8 mouse cellular contexts compared by ENCODE assay signal in the genomic region with DNA sequence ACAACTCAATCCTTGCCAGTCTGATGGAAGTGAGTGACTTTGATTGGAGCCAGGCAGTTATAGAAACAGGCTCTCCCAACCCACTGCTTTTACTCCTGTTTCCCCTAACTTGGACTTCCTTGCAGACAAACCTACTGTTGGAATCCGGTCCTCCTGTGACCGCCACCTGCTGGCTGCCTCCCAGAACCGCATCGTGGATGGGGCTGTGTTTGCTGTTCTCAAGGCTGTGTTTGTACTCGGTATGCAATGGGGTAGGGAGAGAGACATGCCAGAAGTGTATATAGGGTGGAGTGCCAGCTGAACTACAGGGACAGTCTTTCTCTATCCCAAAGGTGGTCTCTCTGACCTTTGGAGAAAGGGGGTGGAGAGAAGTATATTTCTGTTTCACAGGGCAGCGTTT. TPM values are rescaled to one million over a fixed set of nuclear protein-coding genes. Genes with fewer than 3 reads are reported as not detected.
DNase-seq lines count a peak whose midpoint lies in the region; ATAC-seq and TF ChIP-seq lines count a peak whose summit lies in the region.
"Had no signal": no experiment of that assay in that cellular context is flagged by ENCODE, and none has a peak within 500 bp of the region (broad histone marks: within the 10 kb centered on the region; RNA-seq: fewer than 3 reads in every experiment).

No protein-coding gene starts in this region.

- peak; percentile 82 for TF ChIP-seq CTCF in intestine, postnatal 0 days (IDR thresholded peaks at IDR 0.05; ENCODE audit: low read depth)

- no peaks in the 10 kb centered on the region for H3K27me3 ChIP-seq in intestine, postnatal 0 days (replicated peaks; ENCODE audit: control insufficient read depth, insufficient read depth, low read length)
- no peaks in the 10 kb centered on the region; the same call in 1 of the 2 replicates for H3K27me3 ChIP-seq in liver, embryonic 16.5 days (ENCODE audit: control insufficient read depth, insufficient read depth, low read depth, low read length)

- no peaks in the 10 kb centered on the region for H3K9me3 ChIP-seq in intestine, postnatal 0 days (ENCODE audit: control insufficient read depth)
- H3K9me3 ChIP-seq in liver, embryonic 16.5 days (replicated peaks; ENCODE audit: control insufficient read depth, low read length), result no peaks in the 10 kb centered on the region

- 25% methylated on average over 6 of the region's 6 CpGs for WGBS in intestine, postnatal 0 days
- WGBS in liver, embryonic 16.5 days (ENCODE audit: insufficient replicate concordance), result 22% methylated on average over 6 of the region's 6 CpGs

- H3K9ac ChIP-seq in intestine, postnatal 0 days (ENCODE audit: low read depth, low read length), result no peak overlapping the region
- H3K9ac ChIP-seq in liver, embryonic 16.5 days (ENCODE audit: low read depth, low read length), result no peak overlapping the region

- no peak overlapping the region for H3K4me2 ChIP-seq in intestine, postnatal 0 days (replicated peaks; ENCODE audit: low read depth)
- no peak overlapping the region for H3K4me2 ChIP-seq in liver, embryonic 16.5 days (ENCODE audit: low read depth, low read length)

- ATAC-seq in erythroid progenitor cell, adult 5-6 weeks (replicated peaks; ENCODE audit: low FRiP score, poor library complexity, severe bottlenecking), result peak; percentile 68
- ATAC-seq in intestine, postnatal 0 days, result no peak
- ATAC-seq in liver, embryonic 16.5 days (ENCODE audit: low read depth), result no peak
- peak; percentile 56; the same call in 1 of the 2 replicates for ATAC-seq in neutrophil, adult 5-6 weeks (ENCODE audit: extremely low read depth, insufficient number of reproducible peaks, low FRiP score, poor library complexity, severe bottlenecking)

- H3K27ac ChIP-seq in intestine, postnatal 0 days (ENCODE audit: low read depth, low read length), result no peak overlapping the region
- 0 out of 2 replicates have a peak overlapping the region, but pooled peaks have one; percentile 44 for H3K27ac ChIP-seq in liver, embryonic 16.5 days (ENCODE audit: low read length)

- H3K4me3 ChIP-seq in intestine, postnatal 0 days (ENCODE audit: low read depth, low read length), result no peak overlapping the region
- H3K4me3 ChIP-seq in liver, embryonic 16.5 days (ENCODE audit: low read depth, low read length), result no peak overlapping the region

- H3K36me3 ChIP-seq in intestine, postnatal 0 days (ENCODE audit: control insufficient read depth, insufficient read depth), result peaks cover 30% of the 10 kb centered on the region
- peaks cover 40% of the 10 kb centered on the region for H3K36me3 ChIP-seq in liver, embryonic 16.5 days (ENCODE audit: control insufficient read depth, insufficient read depth)

- H3K4me1 ChIP-seq in intestine, postnatal 0 days (replicated peaks; ENCODE audit: control insufficient read depth, insufficient read depth, low read length), result no peaks in the 10 kb centered on the region
- peaks cover 40% of the 10 kb centered on the region for H3K4me1 ChIP-seq in liver, embryonic 16.5 days (ENCODE audit: control insufficient read depth, low read depth, low read length)

- DNase-seq in 3134 (ENCODE audit: extremely low read depth, insufficient read length, low spot score) (peak; percentile 47), 3T3-L1 (ENCODE audit: low read depth, low spot score) (peak; percentile 72)
- peak; percentile 69 for DNase-seq in adrenal gland, postnatal 10 days

RNA-seq across cellular contexts. Expression of a gene that starts 11.7 kb away (rescaled TPM):
- 10 to 100 TPM; 34.0 to 44.9 TPM for total RNA-seq in adrenal gland, postnatal 10 days (2021)
- 224 and 283 TPM in 2 replicates for total RNA-seq in erythroid progenitor cell, adult 5-6 weeks (2015; ENCODE audit: low replicate concordance)
- 94.2 and 125 TPM in 2 replicates for total RNA-seq in erythroid progenitor cell, adult 5-6 weeks (2017; ENCODE audit: low replicate concordance)
- polyA plus RNA-seq in intestine, postnatal 0 days (2015; fragmentation: Nextera tagmentation; extraction: Ambion mirVana), result 13.9 and 14.0 TPM in 2 replicates
- 21.6 and 25.5 TPM in 2 replicates for polyA plus RNA-seq in liver, embryonic 16.5 days (2015; fragmentation: Nextera tagmentation; extraction: Ambion mirVana)
- 91.4 and 117 TPM in 2 replicates for total RNA-seq in neutrophil, adult 5-6 weeks (2017)

RNA-seq across cellular contexts. Expression of a gene that starts 13.4 kb away (rescaled TPM):
- 10 to 100 TPM; 10.6 to 10.7 TPM for total RNA-seq in adrenal gland, postnatal 10 days (2021)
- total RNA-seq in erythroid progenitor cell, adult 5-6 weeks (2015; ENCODE audit: low replicate concordance), result not detected in 2 replicates
- 0.26 and 1.5 TPM in 2 replicates for total RNA-seq in erythroid progenitor cell, adult 5-6 weeks (2017; ENCODE audit: low replicate concordance)
- polyA plus RNA-seq in intestine, postnatal 0 days (2015; fragmentation: Nextera tagmentation; extraction: Ambion mirVana), result 1.5 and 2.2 TPM in 2 replicates
- 0.06 and 0.11 TPM in 2 replicates for polyA plus RNA-seq in liver, embryonic 16.5 days (2015; fragmentation: Nextera tagmentation; extraction: Ambion mirVana)
- not detected in 2 replicates for total RNA-seq in neutrophil, adult 5-6 weeks (2017)

RNA-seq across cellular contexts. Expression of a gene that starts 16.7 kb away (rescaled TPM):
- not detected for total RNA-seq in adrenal gland, postnatal 10 days (2021)
- total RNA-seq in erythroid progenitor cell, adult 5-6 weeks (2015; ENCODE audit: low replicate concordance), result not detected in 2 replicates
- total RNA-seq in erythroid progenitor cell, adult 5-6 weeks (2017; ENCODE audit: low replicate concordance), result not detected in 2 replicates
- not detected in 2 replicates for polyA plus RNA-seq in intestine, postnatal 0 days (2015; fragmentation: Nextera tagmentation; extraction: Ambion mirVana)
- polyA plus RNA-seq in liver, embryonic 16.5 days (2015; fragmentation: Nextera tagmentation; extraction: Ambion mirVana), result not detected in 2 replicates
- total RNA-seq in neutrophil, adult 5-6 weeks (2017), result not detected in 2 replicates
- polyA plus RNA-seq: large intestine, adult 2 months had no signal

RNA-seq across cellular contexts. Expression of a gene that starts 17.5 kb away (rescaled TPM):
- total RNA-seq in adrenal gland, postnatal 10 days (2021), result 10 to 100 TPM; 17.6 to 23.3 TPM
- total RNA-seq in erythroid progenitor cell, adult 5-6 weeks (2015; ENCODE audit: low replicate concordance), result 37.1 and 39.8 TPM in 2 replicates
- 6.0 and 20.7 TPM in 2 replicates for total RNA-seq in erythroid progenitor cell, adult 5-6 weeks (2017; ENCODE audit: low replicate concordance)
- polyA plus RNA-seq in intestine, postnatal 0 days (2015; fragmentation: Nextera tagmentation; extraction: Ambion mirVana), result 4.6 and 6.1 TPM in 2 replicates
- 7.3 and 8.2 TPM in 2 replicates for polyA plus RNA-seq in liver, embryonic 16.5 days (2015; fragmentation: Nextera tagmentation; extraction: Ambion mirVana)
- total RNA-seq in neutrophil, adult 5-6 weeks (2017), result 229 and 259 TPM in 2 replicates

RNA-seq across cellular contexts. Expression of a gene that starts 21.7 kb away (rescaled TPM):
- 1 to 10 TPM in 1 of 2 experiments, not detected in 1; 1.2 TPM for total RNA-seq in adrenal gland, postnatal 10 days (2021)
- total RNA-seq in erythroid progenitor cell, adult 5-6 weeks (2015; ENCODE audit: low replicate concordance), result not detected in 2 replicates
- total RNA-seq in erythroid progenitor cell, adult 5-6 weeks (2017; ENCODE audit: low replicate concordance), result not detected in 2 replicates
- not detected in 2 replicates for polyA plus RNA-seq in intestine, postnatal 0 days (2015; fragmentation: Nextera tagmentation; extraction: Ambion mirVana)
- polyA plus RNA-seq in liver, embryonic 16.5 days (2015; fragmentation: Nextera tagmentation; extraction: Ambion mirVana), result not detected in 2 replicates
- 20.3 and 21.4 TPM in 2 replicates for total RNA-seq in neutrophil, adult 5-6 weeks (2017)
- polyA plus RNA-seq: large intestine, adult 2 months had no signal

Comparison
In these comparisons a context has a peak if more than half of its experiments do, and no peak if none do; other contexts are left out.
1. ATAC-seq: peak in erythroid progenitor cell, adult 5-6 weeks (single experiment) and neutrophil, adult 5-6 weeks (single experiment); none in intestine, postnatal 0 days (single experiment) and liver, embryonic 16.5 days (single experiment).
2. RNA of a gene that starts 13.4 kb away (total RNA-seq): 10.6 to 10.7 TPM in adrenal gland, postnatal 10 days; 0.26 to 1.5 TPM in erythroid progenitor cell, adult 5-6 weeks and not detected in neutrophil, adult 5-6 weeks; every median in the first group is over 4 times any median in the second.
3. Peak in every context shown above with its lines, with median percentiles within 50 percentile points of each other: DNase-seq.